Mouse (Mus musculus): ENCODE measurements at regions not wholly inside any gene's neighbourhood (a gene's known extent, or its start where the extent isn't known, plus 50 kb on each side); places are given as distances from the start of the nearest gene placed in this dataset.

GRCm38 (mm10) chr14:76714727-76715126, 158.0 kb upstream of the Serp2 start:
- no peak for DNase-seq (ENCODE audit: low read depth, low spot score)

- DNase-seq (ENCODE audit: low read depth, low spot score): no peak
Observed at GRCm38 (mm10) chr14:76713946-76714345, 157.3 kb upstream of the Serp2 start.

- peak; percentile 62 for DNase-seq (ENCODE audit: low read depth, low spot score)
Observed at GRCm38 (mm10) chr14:76708728-76709127, 152.0 kb upstream of the Serp2 start.

GRCm38 (mm10) chr14:76703373-76703764, 146.7 kb upstream of the Serp2 start:
- DNase-seq (ENCODE audit: low read depth, low spot score): no peak

GRCm38 (mm10) chr14:76702709-76703372, 146.2 kb upstream of the Serp2 start:
- DNase-seq (ENCODE audit: low read depth, low spot score): no peak

GRCm38 (mm10) chr14:76701911-76702708, 145.4 kb upstream of the Serp2 start:
- DNase-seq (ENCODE audit: low read depth, low spot score): peak; percentile 32

- DNase-seq (ENCODE audit: low read depth, low spot score): peak; percentile 41
Observed at GRCm38 (mm10) chr14:76701304-76701703, 144.6 kb upstream of the Serp2 start.

GRCm38 (mm10) chr14:76700796-76701195, 144.1 kb upstream of the Serp2 start:
- DNase-seq (ENCODE audit: low read depth, low spot score): no peak

- DNase-seq (ENCODE audit: low read depth, low spot score): no peak
Observed at GRCm38 (mm10) chr14:76700190-76700589, 143.5 kb upstream of the Serp2 start.

- DNase-seq (ENCODE audit: low read depth, low spot score): no peak
Observed at GRCm38 (mm10) chr14:76698718-76699402, 142.2 kb upstream of the Serp2 start.

- DNase-seq (ENCODE audit: low read depth, low spot score): no peak
Observed at GRCm38 (mm10) chr14:76696729-76697128, 140.0 kb upstream of the Serp2 start.

GRCm38 (mm10) chr14:76695691-76696355, 139.1 kb upstream of the Serp2 start:
- no peak for DNase-seq (ENCODE audit: low read depth, low spot score)

- no peak for DNase-seq (ENCODE audit: low read depth, low spot score)
Observed at GRCm38 (mm10) chr14:76694894-76695293, 138.2 kb upstream of the Serp2 start.

GRCm38 (mm10) chr14:76693351-76694317, 136.9 kb upstream of the Serp2 start:
- no peak for DNase-seq (ENCODE audit: low read depth, low spot score)

- DNase-seq (ENCODE audit: low read depth, low spot score): peak; percentile 40
Observed at GRCm38 (mm10) chr14:76687971-76688407, 131.3 kb upstream of the Serp2 start.

- no peak for DNase-seq (ENCODE audit: low read depth, low spot score)
Observed at GRCm38 (mm10) chr14:76686762-76687453, 130.2 kb upstream of the Serp2 start.

- no peak for DNase-seq (ENCODE audit: low read depth, low spot score)
Observed at GRCm38 (mm10) chr14:76685830-76686761, 129.4 kb upstream of the Serp2 start.

GRCm38 (mm10) chr14:76684327-76684726, 127.6 kb upstream of the Serp2 start:
- DNase-seq (ENCODE audit: low read depth, low spot score): no peak

Measured in brain, adult 2 months (tissue).